Comparison of ENCODE assay signal across 7 mouse cellular contexts in the genomic region with DNA sequence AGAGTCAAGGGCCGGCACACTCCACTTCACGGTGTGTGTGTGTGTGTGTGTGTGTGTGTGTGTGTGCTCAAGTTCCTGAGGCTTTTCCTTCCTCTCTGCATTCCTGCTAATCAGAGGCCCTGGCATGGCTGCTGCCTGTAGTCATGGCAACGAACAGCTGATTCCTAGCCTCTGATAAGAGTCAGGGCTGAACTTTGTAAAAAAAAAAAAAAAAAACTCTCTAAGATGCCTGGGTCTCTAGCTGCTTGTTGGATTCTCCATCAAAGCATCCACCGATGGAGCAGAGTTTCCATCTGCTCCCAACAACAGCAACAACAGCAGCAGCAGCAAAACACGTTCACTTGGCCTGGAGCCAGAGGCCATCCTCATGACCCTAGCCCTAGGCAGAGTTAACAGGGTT.
DNase-seq lines count a peak whose midpoint lies in the region; ATAC-seq and TF ChIP-seq lines count a peak whose summit lies in the region.

No protein-coding gene starts in this region.

- no peaks in the 10 kb centered on the region for H3K27me3 ChIP-seq in forebrain, embryonic 13.5 days
- H3K27me3 ChIP-seq in intestine, embryonic 15.5 days (replicated peaks), result no peaks in the 10 kb centered on the region
- H3K27me3 ChIP-seq in lung, postnatal 0 days (replicated peaks; ENCODE audit: insufficient read depth, low read length), result no peaks in the 10 kb centered on the region
- no peaks in the 10 kb centered on the region for H3K27me3 ChIP-seq in stomach, postnatal 0 days (ENCODE audit: control insufficient read depth, insufficient read depth, low read length)

- WGBS in forebrain, embryonic 13.5 days, result 20% methylated on average over 5 of the region's 5 CpGs
- 4% methylated on average over 5 of the region's 5 CpGs for WGBS in intestine, embryonic 15.5 days
- WGBS in lung, postnatal 0 days, result 2% methylated on average over 5 of the region's 5 CpGs
- WGBS in stomach, postnatal 0 days, result 10% methylated on average over 5 of the region's 5 CpGs

- DNase-seq in brain, adult 2 months (ENCODE audit: low read depth, low spot score), result peak; percentile 85
- DNase-seq in lung, postnatal 0 days (ENCODE audit: low spot score), result peak; percentile 81
- peak; percentile 27 for DNase-seq in stomach, postnatal 0 days (ENCODE audit: low spot score)
- no peak for DNase-seq in urinary bladder, adult 18-20 months (ENCODE audit: low spot score in 2 of 2)
- DNase-seq in layer of hippocampus, adult 11-12 months (ENCODE audit: low spot score), result no peak

- H3K4me3 ChIP-seq in forebrain, embryonic 13.5 days, result no peak overlapping the region
- H3K4me3 ChIP-seq in intestine, embryonic 15.5 days (replicated peaks), result no peak overlapping the region
- no peak overlapping the region for H3K4me3 ChIP-seq in lung, postnatal 0 days (ENCODE audit: low read depth, low read length)
- no peak overlapping the region for H3K4me3 ChIP-seq in stomach, postnatal 0 days (ENCODE audit: low read depth, low read length)

- H3K9me3 ChIP-seq in forebrain, embryonic 13.5 days (replicated peaks), result no peaks in the 10 kb centered on the region
- no peaks in the 10 kb centered on the region for H3K9me3 ChIP-seq in intestine, embryonic 15.5 days
- no peaks in the 10 kb centered on the region for H3K9me3 ChIP-seq in lung, postnatal 0 days (ENCODE audit: low read length)
- H3K9me3 ChIP-seq in stomach, postnatal 0 days (ENCODE audit: control insufficient read depth, low read length), result no peaks in the 10 kb centered on the region

- peak overlapping the region; percentile 22; the same call in 1 of the 2 replicates for H3K27ac ChIP-seq in forebrain, embryonic 13.5 days
- no peak overlapping the region for H3K27ac ChIP-seq in intestine, embryonic 15.5 days
- H3K27ac ChIP-seq in lung, postnatal 0 days (ENCODE audit: low read length), result no peak overlapping the region
- H3K27ac ChIP-seq in stomach, postnatal 0 days (replicated peaks), result no peak overlapping the region

- peak; percentile 71 for ATAC-seq in forebrain, embryonic 13.5 days
- ATAC-seq in intestine, embryonic 15.5 days, result peak; percentile 67
- ATAC-seq in lung, postnatal 0 days, result peak; percentile 85
- ATAC-seq in stomach, postnatal 0 days (ENCODE audit: low FRiP score, low TSS enrichment), result no peak

- peaks cover 29% of the 10 kb centered on the region for H3K4me1 ChIP-seq in forebrain, embryonic 13.5 days
- H3K4me1 ChIP-seq in intestine, embryonic 15.5 days (replicated peaks), result 0 out of 2 replicates have a peak, but pooled peaks cover 6% of the 10 kb centered on the region
- peaks cover 4% of the 10 kb centered on the region; the same call in 1 of the 2 replicates for H3K4me1 ChIP-seq in lung, postnatal 0 days (ENCODE audit: insufficient read depth, low read depth, low read length)
- no peaks in the 10 kb centered on the region for H3K4me1 ChIP-seq in stomach, postnatal 0 days (replicated peaks; ENCODE audit: control insufficient read depth, insufficient read depth)

- no peak for TF ChIP-seq CTCF in lung, postnatal 0 days (IDR thresholded peaks at IDR 0.05)
- TF ChIP-seq CTCF in stomach, postnatal 0 days (IDR thresholded peaks at IDR 0.05; ENCODE audit: low read depth), result no peak

- H3K4me2 ChIP-seq in forebrain, embryonic 13.5 days, result no peak overlapping the region
- H3K4me2 ChIP-seq in intestine, embryonic 15.5 days (replicated peaks), result no peak overlapping the region
- no peak overlapping the region for H3K4me2 ChIP-seq in lung, postnatal 0 days (replicated peaks; ENCODE audit: low read depth, low read length)
- H3K4me2 ChIP-seq in stomach, postnatal 0 days (replicated peaks; ENCODE audit: low read depth), result no peak overlapping the region

- no peak overlapping the region for H3K9ac ChIP-seq in forebrain, embryonic 13.5 days
- H3K9ac ChIP-seq in intestine, embryonic 15.5 days, result no peak overlapping the region
- H3K9ac ChIP-seq in lung, postnatal 0 days (replicated peaks; ENCODE audit: low read depth), result no peak overlapping the region
- no peak overlapping the region for H3K9ac ChIP-seq in stomach, postnatal 0 days (ENCODE audit: low read length)

- no peak for TF ChIP-seq EP300 in lung, postnatal 0 days (IDR thresholded peaks at IDR 0.05)
- TF ChIP-seq EP300 in stomach, postnatal 0 days (optimal IDR thresholded peaks at IDR 0.05), result no peak

- H3K36me3 ChIP-seq in forebrain, embryonic 13.5 days (ENCODE audit: poor library complexity, severe bottlenecking), result peaks cover 20% of the 10 kb centered on the region; the same call in 1 of the 2 replicates
- H3K36me3 ChIP-seq in intestine, embryonic 15.5 days, result no peaks in the 10 kb centered on the region
- no peaks in the 10 kb centered on the region for H3K36me3 ChIP-seq in lung, postnatal 0 days (ENCODE audit: insufficient read depth, low read length)
- H3K36me3 ChIP-seq in stomach, postnatal 0 days (ENCODE audit: control insufficient read depth, insufficient read depth, low read length), result no peaks in the 10 kb centered on the region

Comparison
In these comparisons a context has a peak if more than half of its experiments do, and no peak if none do; other contexts are left out.
1. DNase-seq: peak in brain, adult 2 months (single experiment), lung, postnatal 0 days (single experiment) and stomach, postnatal 0 days (single experiment); none in urinary bladder, adult 18-20 months (0 of 2) and layer of hippocampus, adult 11-12 months (single experiment).